In the genomic region with DNA sequence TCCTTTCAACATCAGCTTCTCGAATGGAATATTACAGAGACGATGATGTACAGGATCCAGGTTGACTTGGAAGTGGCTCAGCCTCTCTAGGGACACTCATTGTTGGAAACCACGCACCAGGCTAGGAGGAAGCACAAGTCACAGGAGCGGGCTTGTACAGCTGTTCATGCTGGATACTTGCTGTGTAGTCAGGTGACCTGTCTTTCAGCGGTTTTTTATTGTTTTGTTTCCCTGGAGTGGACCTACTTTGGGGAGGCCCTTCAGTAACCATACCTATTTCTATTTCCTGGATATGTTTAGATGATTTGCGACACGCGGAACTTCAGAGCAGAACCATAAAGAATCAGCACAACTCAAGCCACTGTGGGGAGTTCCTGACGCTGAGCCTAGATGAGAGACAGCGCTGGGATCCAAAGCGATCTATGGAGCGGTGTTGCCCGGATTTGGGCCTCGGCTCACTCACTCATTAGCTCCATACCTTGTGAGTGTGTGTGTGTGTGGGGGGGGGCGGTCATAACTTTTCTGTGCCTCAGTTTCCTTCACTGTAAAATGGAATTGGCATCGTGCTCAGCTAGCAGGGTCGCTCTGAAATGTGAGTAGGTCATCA, we compare ENCODE assay signal across 9 mouse cellular contexts. TPM values are rescaled to one million over a fixed set of nuclear protein-coding genes. Genes with fewer than 3 reads are reported as not detected.
DNase-seq lines count a peak whose midpoint lies in the region; ATAC-seq and TF ChIP-seq lines count a peak whose summit lies in the region.
"Had no signal": no experiment of that assay in that cellular context is flagged by ENCODE, and none has a peak within 500 bp of the region (broad histone marks: within the 10 kb centered on the region; RNA-seq: fewer than 3 reads in every experiment).

No protein-coding gene starts in this region.

- H3K79me2 ChIP-seq in heart, adult 2 months (replicated peaks; ENCODE audit: control insufficient read depth, insufficient read depth, low read length): no peaks in the 10 kb centered on the region

- TF ChIP-seq CTCF in heart, adult 2 months (IDR thresholded peaks at IDR 0.05): no peak
- no peak for TF ChIP-seq CTCF in G1E (IDR thresholded peaks at IDR 0.05; ENCODE audit: low read depth, low read length)

- ATAC-seq in G1E (ENCODE audit: extremely low read depth, insufficient number of reproducible peaks, low FRiP score, poor library complexity, severe bottlenecking): no peak
- peak; percentile 53 for ATAC-seq in forebrain, embryonic 15.5 days (replicated peaks)
- no peak for ATAC-seq in limb, embryonic 15.5 days (ENCODE audit: insufficient number of reproducible peaks, low FRiP score, low TSS enrichment, low read depth)
- peak; percentile 44 for ATAC-seq in neural tube, embryonic 14.5 days (ENCODE audit: low read depth)

- DNase-seq in heart, adult 2 months: no peak
- no peak for DNase-seq in heart, adult 8-10 months (ENCODE audit: low spot score)
- DNase-seq in G1E (ENCODE audit: low spot score): no peak
- no peak for DNase-seq in adrenal gland, postnatal 36 days
- DNase-seq in thymus, postnatal 25 days: no peak

- no peak for TF ChIP-seq EP300 in heart, adult 2 months (IDR thresholded peaks at IDR 0.05; ENCODE audit: insufficient read depth, low read depth, low read length)

- no peak for TF ChIP-seq POLR2A in heart, adult 2 months (IDR thresholded peaks at IDR 0.05; ENCODE audit: insufficient read depth, low read depth, low read length)

- intact Hi-C loops in heart, adult 2 months (cut with DNase I): no loop called here

- peak overlapping the region; percentile 90 for H3K9ac ChIP-seq in heart, adult 2 months (ENCODE audit: low read depth, low read length)
- peak overlapping the region; percentile 88 for H3K9ac ChIP-seq in forebrain, embryonic 15.5 days (replicated peaks)
- H3K9ac ChIP-seq in limb, embryonic 15.5 days: no peak overlapping the region
- peak overlapping the region; percentile 87 for H3K9ac ChIP-seq in neural tube, embryonic 14.5 days (replicated peaks; ENCODE audit: low read depth, low read length)

- H3K36me3 ChIP-seq in heart, adult 2 months (ENCODE audit: control insufficient read depth, insufficient read depth, low read length): no peaks in the 10 kb centered on the region
- peaks cover 11% of the 10 kb centered on the region for H3K36me3 ChIP-seq in G1E (replicated peaks)
- H3K36me3 ChIP-seq in forebrain, embryonic 15.5 days: no peaks in the 10 kb centered on the region
- no peaks in the 10 kb centered on the region for H3K36me3 ChIP-seq in limb, embryonic 15.5 days
- no peaks in the 10 kb centered on the region for H3K36me3 ChIP-seq in neural tube, embryonic 14.5 days (ENCODE audit: control insufficient read depth, insufficient read depth, low read length)

- peaks cover 9% of the 10 kb centered on the region for H3K4me1 ChIP-seq in heart, adult 2 months (ENCODE audit: control insufficient read depth, insufficient read depth, low read length)
- peaks cover 8% of the 10 kb centered on the region for H3K4me1 ChIP-seq in G1E (ENCODE audit: insufficient read depth, low read depth, low read length)
- H3K4me1 ChIP-seq in forebrain, embryonic 15.5 days: peaks cover 20% of the 10 kb centered on the region
- H3K4me1 ChIP-seq in limb, embryonic 15.5 days: peaks cover 12% of the 10 kb centered on the region
- H3K4me1 ChIP-seq in neural tube, embryonic 14.5 days (ENCODE audit: control insufficient read depth, insufficient read depth, low read length): peaks cover 10% of the 10 kb centered on the region

- H3K9me3 ChIP-seq in G1E (replicated peaks): no peaks in the 10 kb centered on the region
- H3K9me3 ChIP-seq in forebrain, embryonic 15.5 days: no peaks in the 10 kb centered on the region
- H3K9me3 ChIP-seq in limb, embryonic 15.5 days: no peaks in the 10 kb centered on the region
- no peaks in the 10 kb centered on the region for H3K9me3 ChIP-seq in neural tube, embryonic 14.5 days (ENCODE audit: control insufficient read depth, low read length)

- H3K4me3 ChIP-seq in heart, adult 2 months: peak overlapping the region; percentile 98
- peak overlapping the region; percentile 68; the same call in 1 of the 2 replicates for H3K4me3 ChIP-seq in G1E (ENCODE audit: low read depth, low read length)
- peak overlapping the region; percentile 72 for H3K4me3 ChIP-seq in forebrain, embryonic 15.5 days
- H3K4me3 ChIP-seq in limb, embryonic 15.5 days: peak overlapping the region; percentile 63
- peak overlapping the region; percentile 67 for H3K4me3 ChIP-seq in neural tube, embryonic 14.5 days (ENCODE audit: low read depth, low read length)

- no peaks in the 10 kb centered on the region for H3K27me3 ChIP-seq in heart, adult 2 months (ENCODE audit: control insufficient read depth, insufficient read depth, low read length)
- peaks cover 25% of the 10 kb centered on the region for H3K27me3 ChIP-seq in G1E (ENCODE audit: insufficient read depth, low read length)
- no peaks in the 10 kb centered on the region for H3K27me3 ChIP-seq in forebrain, embryonic 15.5 days
- H3K27me3 ChIP-seq in limb, embryonic 15.5 days: peaks cover 8% of the 10 kb centered on the region
- H3K27me3 ChIP-seq in neural tube, embryonic 14.5 days (ENCODE audit: control insufficient read depth, insufficient read depth, low read length): no peaks in the 10 kb centered on the region

- peak overlapping the region; percentile 95 for H3K27ac ChIP-seq in heart, adult 2 months
- no peak overlapping the region for H3K27ac ChIP-seq in forebrain, embryonic 15.5 days (replicated peaks)
- H3K27ac ChIP-seq in limb, embryonic 15.5 days: no peak overlapping the region
- no peak overlapping the region; the same call in 1 of the 2 replicates for H3K27ac ChIP-seq in neural tube, embryonic 14.5 days (ENCODE audit: low read depth, low read length)

- H3K4me2 ChIP-seq in forebrain, embryonic 15.5 days (replicated peaks): peak overlapping the region; percentile 97
- peak overlapping the region; percentile 95 for H3K4me2 ChIP-seq in limb, embryonic 15.5 days
- H3K4me2 ChIP-seq in neural tube, embryonic 14.5 days (ENCODE audit: low read depth, low read length): peak overlapping the region; percentile 80

- 17% methylated on average over 17 of the region's 17 CpGs for WGBS in heart, adult 2 months
- 20% methylated on average over 17 of the region's 17 CpGs for WGBS in forebrain, embryonic 15.5 days
- 17% methylated on average over 17 of the region's 17 CpGs for WGBS in limb, embryonic 15.5 days
- WGBS in neural tube, embryonic 14.5 days: 16% methylated on average over 17 of the region's 17 CpGs

RNA-seq across cellular contexts. Expression of a gene that starts 0.5 kb away (rescaled TPM):
- total RNA-seq in heart, adult 2 months (2021): 10 to 100 TPM; 19.2 to 23.9 TPM
- 35.9 and 40.0 TPM in 2 replicates for polyA plus RNA-seq in heart, adult 2 months (2012; rRNA removed)
- 10 to 100 TPM; 19.5 to 33.1 (median 28.9) TPM for total RNA-seq in heart, adult 8-10 months (2022)
- total RNA-seq in G1E (2014; fragmentation: Nextera tagmentation): 2.9 and 5.5 TPM in 2 replicates
- total RNA-seq in G1E (2017): 17.8 and 21.0 TPM in 2 replicates
- 2.5 and 4.0 TPM in 2 replicates for polyA plus RNA-seq in G1E (2012)
- polyA plus RNA-seq in forebrain, embryonic 15.5 days (2015; fragmentation: Nextera tagmentation; extraction: Ambion mirVana): 11.1 and 13.0 TPM in 2 replicates
- polyA plus RNA-seq in limb, embryonic 15.5 days (2015; fragmentation: Nextera tagmentation; extraction: Ambion mirVana): 11.3 and 12.3 TPM in 2 replicates
- polyA plus RNA-seq in neural tube, embryonic 14.5 days (2014; fragmentation: Nextera tagmentation; extraction: Ambion mirVana): 22.5 and 23.4 TPM in 2 replicates
- 100 to 1,000 TPM; 264 to 540 TPM for total RNA-seq in adrenal gland, postnatal 36 days (2021)

RNA-seq across cellular contexts. Expression of a gene that starts 23.5 kb away (rescaled TPM):
- not detected for total RNA-seq in heart, adult 2 months (2021)
- polyA plus RNA-seq in heart, adult 2 months (2012; rRNA removed): not detected in 2 replicates
- not detected for total RNA-seq in heart, adult 8-10 months (2022)
- total RNA-seq in G1E (2014; fragmentation: Nextera tagmentation) (not detected in 2 replicates), G1E (2017) (0.05 TPM in 1 of 2 replicates, not detected in the other)
- polyA plus RNA-seq in G1E (2012): not detected in 2 replicates
- 20.9 and 22.9 TPM in 2 replicates for polyA plus RNA-seq in forebrain, embryonic 15.5 days (2015; fragmentation: Nextera tagmentation; extraction: Ambion mirVana)
- 0.06 TPM in 1 of 2 replicates, not detected in the other for polyA plus RNA-seq in limb, embryonic 15.5 days (2015; fragmentation: Nextera tagmentation; extraction: Ambion mirVana)
- polyA plus RNA-seq in neural tube, embryonic 14.5 days (2014; fragmentation: Nextera tagmentation; extraction: Ambion mirVana): 15.7 and 17.9 TPM in 2 replicates
- total RNA-seq in adrenal gland, postnatal 36 days (2021): 1 to 10 TPM in 1 of 2 experiments, under 1 TPM in 1; 0.13 to 1.1 TPM
- total RNA-seq: neutrophil, adult 5-6 weeks had no signal

RNA-seq across cellular contexts. Expression of a gene that starts 38.5 kb away (rescaled TPM):
- 10 to 100 TPM; 26.7 to 32.1 TPM for total RNA-seq in heart, adult 2 months (2021)
- 21.2 and 25.9 TPM in 2 replicates for polyA plus RNA-seq in heart, adult 2 months (2012; rRNA removed)
- total RNA-seq in heart, adult 8-10 months (2022): 10 to 100 TPM; 21.1 to 47.5 (median 28.5) TPM
- total RNA-seq in G1E (2014; fragmentation: Nextera tagmentation): not detected in 2 replicates
- not detected in 2 replicates for total RNA-seq in G1E (2017)
- not detected in 2 replicates for polyA plus RNA-seq in G1E (2012)
- 1.8 and 2.2 TPM in 2 replicates for polyA plus RNA-seq in forebrain, embryonic 15.5 days (2015; fragmentation: Nextera tagmentation; extraction: Ambion mirVana)
- 6.2 and 7.6 TPM in 2 replicates for polyA plus RNA-seq in limb, embryonic 15.5 days (2015; fragmentation: Nextera tagmentation; extraction: Ambion mirVana)
- polyA plus RNA-seq in neural tube, embryonic 14.5 days (2014; fragmentation: Nextera tagmentation; extraction: Ambion mirVana): 1.3 and 3.3 TPM in 2 replicates
- total RNA-seq in adrenal gland, postnatal 36 days (2021): 1 to 10 TPM; 4.4 to 4.7 TPM
- total RNA-seq: neutrophil, adult 5-6 weeks had no signal

Comparison
In these comparisons a context has a peak if more than half of its experiments do, and no peak if none do; other contexts are left out.
1. ATAC-seq: peak in forebrain, embryonic 15.5 days (single experiment) and neural tube, embryonic 14.5 days (single experiment); none in G1E (single experiment) and limb, embryonic 15.5 days (single experiment).
2. RNA of a gene that starts 23.5 kb away (polyA plus RNA-seq): 20.9 to 22.9 TPM in forebrain, embryonic 15.5 days and 15.7 to 17.9 TPM in neural tube, embryonic 14.5 days; 0.06 TPM in limb, embryonic 15.5 days, not detected in heart, adult 2 months and not detected in G1E; every median in the first group is over 10 times any median in the second.
3. Peak in every context shown above with its lines, with median percentiles within 50 percentile points of each other: H3K4me3 ChIP-seq and H3K4me2 ChIP-seq.